Mouse (Mus musculus): Measurements from ENCODE around the gene Utp6. TPM values are rescaled to one million over a fixed set of nuclear protein-coding genes. Genes with fewer than 3 reads are reported as not detected.

Utp6 gene
- total and polyA plus RNA-seq, 3 experiments: 78.8 to 148 (median 117) TPM

DNA sequence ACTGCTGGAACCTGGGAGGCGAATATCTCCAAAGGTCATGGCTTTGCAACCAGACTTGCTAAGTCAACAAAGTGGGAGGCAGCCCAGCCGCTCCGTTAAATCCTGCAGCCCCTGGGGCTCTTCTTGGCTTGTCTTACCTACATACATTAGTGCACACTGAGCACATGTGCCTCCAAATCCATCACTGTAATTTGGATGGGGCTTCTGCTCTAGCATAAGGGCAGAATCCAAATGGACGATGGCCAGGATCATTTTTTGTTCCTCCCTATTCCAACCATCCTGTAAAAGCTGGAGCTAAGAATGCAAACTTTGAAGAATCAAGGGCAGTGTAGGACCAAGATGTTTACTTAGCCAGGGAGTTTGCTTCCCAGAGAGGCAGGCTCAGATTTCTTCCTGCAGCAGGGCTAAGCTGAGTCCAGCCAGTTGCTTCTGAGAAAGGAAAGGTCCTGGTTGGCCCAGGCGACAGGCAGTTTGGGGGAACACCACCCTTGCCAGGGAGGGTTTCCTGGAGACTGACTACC lies 41.6 kb downstream of the Utp6 start:
- no peaks in the 10 kb centered on the region for H3K79me2 ChIP-seq (replicated peaks; ENCODE audit: control insufficient read depth, extremely low read depth, insufficient read depth, poor library complexity, severe bottlenecking)
- in situ Hi-C loops (cut with MboI; ENCODE audit: low pct_ligation_motif_present, low pct_unique_long_range_greater_than_20kb, low sequenced_read_pairs): loop anchor here (5.0 kb wide), 2 partner anchors 218 to 328 kb away; partner anchors contain the start of gene Rab11fip4

DNA sequence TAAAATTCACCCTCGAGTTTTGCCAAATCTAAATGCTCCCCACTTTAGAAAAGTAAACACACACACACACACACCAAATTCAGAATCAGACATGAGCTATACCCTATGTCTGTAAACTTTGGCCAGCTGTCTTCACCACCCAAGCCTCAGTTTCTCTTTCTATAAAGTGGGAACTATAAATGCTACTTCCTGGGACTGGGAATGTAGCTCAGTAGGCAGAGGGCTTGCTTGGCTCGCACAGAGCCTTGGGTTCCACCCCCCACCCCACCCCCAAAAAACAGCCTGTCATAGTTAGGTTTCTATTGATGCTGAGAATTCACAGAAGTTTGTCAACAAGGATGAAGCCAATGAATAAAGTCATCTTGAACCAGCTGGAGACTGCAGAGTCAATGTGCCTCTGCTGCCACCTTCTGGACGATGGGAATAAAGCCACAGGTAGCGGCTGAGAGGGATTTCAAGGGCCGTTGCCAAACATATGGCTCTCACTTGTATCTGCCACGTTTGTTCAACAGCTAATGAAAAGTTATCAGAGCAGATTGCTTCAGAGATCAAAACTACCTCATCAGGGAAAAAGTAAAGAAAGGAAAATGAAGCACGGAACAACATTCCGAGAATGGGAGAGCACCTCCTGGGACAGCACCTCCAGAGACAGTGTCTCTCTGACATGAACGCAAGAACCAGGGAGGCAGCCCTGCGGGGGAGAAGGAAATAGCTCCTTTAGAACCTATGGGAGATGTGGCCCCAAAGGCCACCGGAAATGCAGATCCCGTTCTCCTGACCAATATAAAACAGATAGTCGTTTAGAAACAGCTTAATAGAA lies 42.3 kb downstream of the Utp6 start:
- dilution Hi-C loops (cut with MboI; ENCODE audit: extremely low pct_ligation_motif_present, extremely low pct_unique_long_range_greater_than_20kb, low sequenced_read_pairs): no loop called here
- peak overlapping the region; percentile 11; the same call in 1 of the 2 replicates for H3K4me2 ChIP-seq (ENCODE audit: insufficient read depth, low read depth, poor library complexity, severe bottlenecking)
- TF ChIP-seq POLR2A (IDR thresholded peaks at IDR 0.05; ENCODE audit: low read depth, low read length) (no peak), MXI1 (IDR thresholded peaks at IDR 0.05; ENCODE audit: low read depth, low read length) (peak; percentile 72), E2F4 (IDR thresholded peaks at IDR 0.05; ENCODE audit: insufficient replicate concordance, low read depth, low read length) (no peak), MAFK (IDR thresholded peaks at IDR 0.05; ENCODE audit: insufficient replicate concordance, low read length) (peak; percentile 26; the same call in 1 of the 2 replicates), JUND (conservative IDR thresholded peaks at IDR 0.05; ENCODE audit: low read depth, low read length) (peak; percentile 54), CHD1 (IDR thresholded peaks at IDR 0.05; ENCODE audit: low read depth, low read length) (no peak), JUN (IDR thresholded peaks at IDR 0.05; ENCODE audit: insufficient read depth, low read depth, low read length) (no peak), HCFC1 (IDR thresholded peaks at IDR 0.05; ENCODE audit: low read depth, low read length) (0 out of 2 replicates have a peak, but pooled peaks have one; percentile 17), USF1 (IDR thresholded peaks at IDR 0.05; ENCODE audit: low read depth, low read length) (no peak; the same call in 1 of the 2 replicates), TBP (conservative IDR thresholded peaks at IDR 0.05; ENCODE audit: low read depth, low read length) (no peak), MEF2A (IDR thresholded peaks at IDR 0.05; ENCODE audit: borderline replicate concordance, low read depth, low read length) (peak; percentile 79), KAT2A (IDR thresholded peaks at IDR 0.05; ENCODE audit: insufficient replicate concordance, low read length) (no peak), ETS1 (conservative IDR thresholded peaks at IDR 0.05; ENCODE audit: low read depth, low read length) (no peak), RAD21 (IDR thresholded peaks at IDR 0.05; ENCODE audit: low read depth, low read length) (no peak; the same call in none of the 2 replicates), MAZ (IDR thresholded peaks at IDR 0.05; ENCODE audit: low read depth, low read length) (0 out of 2 replicates have a peak, but pooled peaks have one; percentile 62), PAX5 (IDR thresholded peaks at IDR 0.05; ENCODE audit: low read length) (no peak), ZKSCAN1 (IDR thresholded peaks at IDR 0.05; ENCODE audit: borderline replicate concordance, low read depth, low read length) (no peak), NELFE (IDR thresholded peaks at IDR 0.05; ENCODE audit: low read depth, low read length) (peak; percentile 77; the same call in 1 of the 2 replicates), SIN3A (IDR thresholded peaks at IDR 0.05; ENCODE audit: low read length) (peak; percentile 83), CTCF (conservative IDR thresholded peaks at IDR 0.05 in 1 of 2, IDR thresholded peaks at IDR 0.05 in 1 of 2; ENCODE audit: low read depth in 2 of 2, low read length in 2 of 2) (peak; percentile 97 to 99), IRF4 (IDR thresholded peaks at IDR 0.05; ENCODE audit: low read depth, low read length) (peak; percentile 81), CHD2 (IDR thresholded peaks at IDR 0.05; ENCODE audit: low read length) (0 out of 2 replicates have a peak, but pooled peaks have one; percentile 19), GABPA (IDR thresholded peaks at IDR 0.05; ENCODE audit: insufficient replicate concordance, low read depth, low read length) (no peak), RCOR1 (conservative IDR thresholded peaks at IDR 0.05; ENCODE audit: low read depth, low read length) (0 out of 2 replicates have a peak, but pooled peaks have one; percentile 31), SMC3 (IDR thresholded peaks at IDR 0.05; ENCODE audit: low read depth, low read length) (peak; percentile 99), UBTF (IDR thresholded peaks at IDR 0.05; ENCODE audit: low read depth, low read length) (no peak)

More for the DNA sequence above, 41.6 kb downstream of the Utp6 start:
- TF ChIP-seq USF1 (IDR thresholded peaks at IDR 0.05; ENCODE audit: low read depth, low read length) (no peak), CTCF (conservative IDR thresholded peaks at IDR 0.05 in 1 of 2, IDR thresholded peaks at IDR 0.05 in 1 of 2; ENCODE audit: low read depth in 2 of 2, low read length in 2 of 2) (no peak), RAD21 (IDR thresholded peaks at IDR 0.05; ENCODE audit: low read depth, low read length) (no peak), IRF4 (IDR thresholded peaks at IDR 0.05; ENCODE audit: low read depth, low read length) (no peak), GABPA (IDR thresholded peaks at IDR 0.05; ENCODE audit: insufficient replicate concordance, low read depth, low read length) (no peak), JUND (conservative IDR thresholded peaks at IDR 0.05; ENCODE audit: low read depth, low read length) (no peak), BHLHE40 (IDR thresholded peaks at IDR 0.05; ENCODE audit: low read depth, low read length) (no peak), ETS1 (conservative IDR thresholded peaks at IDR 0.05; ENCODE audit: low read depth, low read length) (no peak), EP300 (IDR thresholded peaks at IDR 0.05; ENCODE audit: low read length) (no peak), HCFC1 (IDR thresholded peaks at IDR 0.05; ENCODE audit: low read depth, low read length) (no peak)
- Histone ChIP-seq H3K36me3 (replicated peaks in 1 of 2; ENCODE audit: control insufficient read depth in 1 of 2, insufficient read depth in 1 of 2, low read length in 1 of 2) (no peaks in the 10 kb centered on the region), H3K27me3 (replicated peaks) (no peaks in the 10 kb centered on the region), H3K4me3 (replicated peaks in 1 of 3; ENCODE audit: low read depth in 2 of 3, low read length in 2 of 3, poor library complexity in 1 of 3) (no peak overlapping the region), H3K4me1 (ENCODE audit: control insufficient read depth in 1 of 2, insufficient read depth in 2 of 2) (peaks cover 4 to 22% of the 10 kb centered on the region in 2 experiments), H3K4me2 (ENCODE audit: insufficient read depth, low read depth, poor library complexity, severe bottlenecking) (no peak overlapping the region), H3K9ac (ENCODE audit: insufficient read depth, low read depth) (no peak overlapping the region), H3K9me3 (replicated peaks; ENCODE audit: low read length) (no peaks in the 10 kb centered on the region), H3K27ac (ENCODE audit: insufficient read depth, low read depth) (no peak overlapping the region)
- no peak for DNase-seq (ENCODE audit: extremely low read depth)
- dilution Hi-C loops (cut with MboI; ENCODE audit: extremely low pct_ligation_motif_present, extremely low pct_unique_long_range_greater_than_20kb, low sequenced_read_pairs): no loop called here

More for the DNA sequence above, 42.3 kb downstream of the Utp6 start:
- no peak overlapping the region for H3K9ac ChIP-seq (ENCODE audit: insufficient read depth, low read depth)
- peak; percentile 94 for DNase-seq (ENCODE audit: extremely low read depth)
- no peaks in the 10 kb centered on the region for H3K27me3 ChIP-seq (replicated peaks)
- in situ Hi-C loops (cut with MboI; ENCODE audit: low pct_ligation_motif_present, low pct_unique_long_range_greater_than_20kb, low sequenced_read_pairs): loop anchor here (5.0 kb wide), 2 partner anchors 218 to 328 kb away; partner anchors contain the start of gene Rab11fip4
- no peaks in the 10 kb centered on the region for H3K9me3 ChIP-seq (replicated peaks; ENCODE audit: low read length)
- H3K27ac ChIP-seq (ENCODE audit: insufficient read depth, low read depth): no peak overlapping the region
- H3K36me3 ChIP-seq (replicated peaks in 1 of 2; ENCODE audit: control insufficient read depth in 1 of 2, insufficient read depth in 1 of 2, low read length in 1 of 2): no peaks in the 10 kb centered on the region
- H3K79me2 ChIP-seq (replicated peaks; ENCODE audit: control insufficient read depth, extremely low read depth, insufficient read depth, poor library complexity, severe bottlenecking): no peaks in the 10 kb centered on the region
- no peak overlapping the region for H3K4me3 ChIP-seq (replicated peaks in 1 of 3; ENCODE audit: low read depth in 2 of 3, low read length in 2 of 3, poor library complexity in 1 of 3)
- peaks cover 4 to 22% of the 10 kb centered on the region in 2 experiments for H3K4me1 ChIP-seq (ENCODE audit: control insufficient read depth in 1 of 2, insufficient read depth in 2 of 2)
